Mouse (Mus musculus): Measurements from ENCODE around the gene Dctn2. TPM values are rescaled to one million over a fixed set of nuclear protein-coding genes. Genes with fewer than 3 reads are reported as not detected.

The Dctn2 gene
- total and polyA plus RNA-seq, 3 experiments, result 240 to 297 TPM; not detected in 1

DNA sequence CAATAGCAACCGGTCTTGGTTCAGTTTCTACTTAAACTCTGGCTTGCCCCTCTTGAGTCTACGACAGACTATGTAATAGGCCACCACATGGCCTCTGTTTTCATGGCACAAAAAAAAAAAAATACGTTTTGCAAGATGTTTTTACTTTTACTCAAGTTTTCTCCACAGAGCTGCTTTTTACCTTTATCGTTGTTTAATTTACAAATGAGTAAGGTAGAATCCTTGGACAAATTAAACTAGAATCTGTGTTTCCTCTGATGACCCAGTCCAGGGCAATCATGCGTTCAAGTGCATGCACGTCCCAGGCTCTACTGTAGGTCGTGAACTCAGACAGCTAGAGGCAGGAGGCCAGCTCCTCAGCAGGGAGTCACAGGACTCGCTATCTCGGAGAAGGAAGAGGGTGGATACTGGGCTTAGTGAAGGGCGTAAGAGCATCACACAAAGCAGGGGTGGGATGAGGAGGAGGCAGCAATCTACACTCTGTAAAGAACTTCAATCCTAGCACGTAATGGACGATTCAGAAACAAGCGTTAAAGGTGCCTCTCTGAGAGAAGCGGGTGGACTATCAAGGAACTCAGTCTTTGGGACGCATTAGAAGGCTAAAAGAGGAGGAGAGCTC is 23.5 kb downstream of the Dctn2 start (continued):
- peak; percentile 44; the same call in 1 of the 2 replicates for TF ChIP-seq MYC (IDR thresholded peaks at IDR 0.05; ENCODE audit: low read depth, low read length)
- peak; percentile 67 for TF ChIP-seq TBP (IDR thresholded peaks at IDR 0.05; ENCODE audit: low read depth, low read length)
- TF ChIP-seq ZMIZ1 (IDR thresholded peaks at IDR 0.05; ENCODE audit: low read depth, low read length), result peak; percentile 80
- no peak for TF ChIP-seq JUND (IDR thresholded peaks at IDR 0.05; ENCODE audit: low read depth, low read length)
- TF ChIP-seq MXI1 (IDR thresholded peaks at IDR 0.05; ENCODE audit: low read depth, low read length), result peak; percentile 79
- TF ChIP-seq POLR2AphosphoS5 (IDR thresholded peaks at IDR 0.05; ENCODE audit: borderline replicate concordance, low read depth, low read length), result 0 out of 2 replicates have a peak, but pooled peaks have one; percentile 3
- TF ChIP-seq SMC3 (IDR thresholded peaks at IDR 0.05; ENCODE audit: low read depth, low read length), result no peak
- TF ChIP-seq KAT2A (conservative IDR thresholded peaks at IDR 0.05; ENCODE audit: low read depth, low read length), result no peak
- peak; percentile 9; the same call in 1 of the 2 replicates for TF ChIP-seq HCFC1 (IDR thresholded peaks at IDR 0.05; ENCODE audit: low read depth, low read length)
- no peak for TF ChIP-seq CTCF (IDR thresholded peaks at IDR 0.05 in 2 of 3, conservative IDR thresholded peaks at IDR 0.05 in 1 of 3; ENCODE audit: control insufficient read depth in 1 of 3, insufficient read depth in 1 of 3, low read depth in 2 of 3, low read length in 3 of 3, poor library complexity in 1 of 3, severe bottlenecking in 1 of 3)
- no peak for TF ChIP-seq TAL1 (IDR thresholded peaks at IDR 0.05; ENCODE audit: low read length)
- peak; percentile 98 for TF ChIP-seq CHD1 (IDR thresholded peaks at IDR 0.05; ENCODE audit: low read depth, low read length)
- no peak for TF ChIP-seq BHLHE40 (IDR thresholded peaks at IDR 0.05; ENCODE audit: borderline replicate concordance, low read depth, low read length)
- peak; percentile 23 for TF ChIP-seq ETS1 (IDR thresholded peaks at IDR 0.05; ENCODE audit: low read depth, low read length)
- peak; percentile 67 to 75; a peak in 3 of 4 replicates for TF ChIP-seq POLR2A (IDR thresholded peaks at IDR 0.05; ENCODE audit: control insufficient read depth in 1 of 2, insufficient read depth in 1 of 2, low read depth in 1 of 2, low read length in 2 of 2, poor library complexity in 1 of 2)
- TF ChIP-seq CHD2 (IDR thresholded peaks at IDR 0.05; ENCODE audit: low read length), result no peak

DNA sequence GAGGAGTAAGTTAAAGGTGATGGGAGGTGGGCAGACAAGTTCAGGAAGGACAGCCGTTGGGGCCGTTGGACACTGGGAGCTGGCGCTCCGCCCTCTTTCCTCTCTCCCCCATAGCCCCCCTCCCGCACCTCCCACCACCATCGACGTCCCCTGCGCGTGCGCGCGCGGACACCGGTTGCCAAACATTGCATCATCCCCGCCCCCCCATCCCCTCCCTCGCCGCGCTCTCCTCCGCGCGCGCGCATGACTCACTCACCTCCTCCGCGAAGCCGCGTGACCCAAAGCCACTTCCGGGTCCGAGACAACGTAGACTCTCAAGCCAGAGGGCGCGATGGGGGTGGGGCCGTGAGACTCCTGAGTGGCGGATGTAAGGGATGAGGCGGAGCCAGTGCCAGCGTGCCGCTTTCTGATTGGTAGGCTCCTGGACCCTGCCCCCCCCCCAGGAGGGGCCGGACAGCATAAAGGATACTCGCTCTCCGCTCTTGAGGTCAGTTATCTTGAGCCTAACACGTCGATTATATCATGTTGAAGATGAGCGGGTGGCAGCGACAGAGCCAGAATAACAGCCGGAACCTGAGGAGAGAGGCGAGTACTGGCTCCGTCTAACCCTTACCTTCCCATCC is 24.2 kb downstream of the Dctn2 start:
- no peaks in the 10 kb centered on the region for H3K9me3 ChIP-seq (replicated peaks; ENCODE audit: insufficient read depth, low read length)
- peak overlapping the region; percentile 55 to 88 for H3K4me3 ChIP-seq (ENCODE audit: control insufficient read depth in 1 of 2, insufficient read depth in 1 of 2, low read depth in 2 of 2, low read length in 2 of 2)
- H3K4me1 ChIP-seq (ENCODE audit: control insufficient read depth in 1 of 2, insufficient read depth in 2 of 2, low read length in 2 of 2), result peaks cover 0 to 23% of the 10 kb centered on the region in 2 experiments; a peak in 2 of 4 replicates
- peak overlapping the region; percentile 93 for H3K9ac ChIP-seq (ENCODE audit: control insufficient read depth, low read depth, low read length, poor library complexity, severe bottlenecking)
- no peaks in the 10 kb centered on the region for H3K27me3 ChIP-seq (ENCODE audit: control insufficient read depth in 1 of 2, insufficient read depth in 2 of 2, low read length in 2 of 2)
- peak overlapping the region; percentile 100 for H3K27ac ChIP-seq (ENCODE audit: control insufficient read depth, low read depth, low read length)
- H3K36me3 ChIP-seq (ENCODE audit: control insufficient read depth in 1 of 2, insufficient read depth in 2 of 2, low read length in 2 of 2), result peaks cover 18 to 22% of the 10 kb centered on the region in 2 experiments
- peak; percentile 100 for DNase-seq (ENCODE audit: low read depth, low spot score)
- H3K79me2 ChIP-seq (ENCODE audit: control insufficient read depth, insufficient read depth, low read length, poor library complexity), result peaks cover 68% of the 10 kb centered on the region
- TF ChIP-seq MYB (IDR thresholded peaks at IDR 0.05; ENCODE audit: low read depth, low read length) (peak; percentile 99), SIN3A (IDR thresholded peaks at IDR 0.05; ENCODE audit: low read length) (peak; percentile 89), USF2 (IDR thresholded peaks at IDR 0.05; ENCODE audit: borderline replicate concordance in 1 of 2, insufficient read depth in 1 of 2, low read depth in 1 of 2, low read length in 2 of 2) (no peak; a peak in 1 of 4 replicates), MYC (IDR thresholded peaks at IDR 0.05; ENCODE audit: low read depth, low read length) (peak; percentile 80; the same call in 1 of the 2 replicates), BHLHE40 (IDR thresholded peaks at IDR 0.05; ENCODE audit: borderline replicate concordance, low read depth, low read length) (peak; percentile 84), TBP (IDR thresholded peaks at IDR 0.05; ENCODE audit: low read depth, low read length) (peak; percentile 99), TAL1 (IDR thresholded peaks at IDR 0.05; ENCODE audit: low read length) (no peak), E2F4 (IDR thresholded peaks at IDR 0.05; ENCODE audit: borderline replicate concordance, low read depth, low read length) (no peak), NRF1 (IDR thresholded peaks at IDR 0.05; ENCODE audit: insufficient read depth, low read depth, low read length, poor library complexity, severe bottlenecking) (peak; percentile 97), TCF12 (IDR thresholded peaks at IDR 0.05; ENCODE audit: low read depth, low read length) (peak; percentile 51; the same call in 1 of the 2 replicates), JUND (IDR thresholded peaks at IDR 0.05; ENCODE audit: low read depth, low read length) (peak; percentile 82; the same call in 1 of the 2 replicates), USF1 (IDR thresholded peaks at IDR 0.05; ENCODE audit: low read depth, low read length) (peak; percentile 93), GATA1 (IDR thresholded peaks at IDR 0.05; ENCODE audit: low read depth, low read length) (peak; percentile 81), SMC3 (IDR thresholded peaks at IDR 0.05; ENCODE audit: low read depth, low read length) (no peak), NELFE (IDR thresholded peaks at IDR 0.05; ENCODE audit: low read depth, low read length) (peak; percentile 99), MAX (IDR thresholded peaks at IDR 0.05; ENCODE audit: low read length) (peak; percentile 79), RCOR1 (IDR thresholded peaks at IDR 0.05; ENCODE audit: low read depth, low read length) (no peak), ZKSCAN1 (IDR thresholded peaks at IDR 0.05; ENCODE audit: low read depth, low read length) (no peak), ELF1 (IDR thresholded peaks at IDR 0.05; ENCODE audit: low read depth, low read length) (peak; percentile 99), EP300 (IDR thresholded peaks at IDR 0.05; ENCODE audit: low read depth in 1 of 2, low read length in 2 of 2) (peak; percentile 59 to 85; a peak in 3 of 4 replicates), POLR2A (IDR thresholded peaks at IDR 0.05; ENCODE audit: control insufficient read depth in 1 of 2, insufficient read depth in 1 of 2, low read depth in 1 of 2, low read length in 2 of 2, poor library complexity in 1 of 2) (peak; percentile 99 to 100), RAD21 (IDR thresholded peaks at IDR 0.05; ENCODE audit: low read depth, low read length) (no peak), ETS1 (IDR thresholded peaks at IDR 0.05; ENCODE audit: low read depth, low read length) (peak; percentile 87)

Data from MEL (cell line).